Mouse (Mus musculus) ES-E14 (cell line): ENCODE measurements at regions not wholly inside any gene's neighbourhood (a gene's known extent, or its start where the extent isn't known, plus 50 kb on each side); places are given as distances from the start of the nearest gene placed in this dataset.

Experiments used
- CHD2 ChIP-seq: IDR thresholded peaks from 2 replicates; pipeline ENCODE4 v1.6.1; 2014; ENCODE audit warnings: mild to moderate bottlenecking, low read depth, low read length, inconsistent platforms
- MAFK ChIP-seq: IDR thresholded peaks from 2 replicates; pipeline ENCODE4 v1.6.1; 2014; ENCODE audit warnings: mild to moderate bottlenecking, low read depth, low read length, inconsistent platforms; ENCODE audit not compliant: insufficient read depth
- ZC3H11A ChIP-seq: IDR thresholded peaks from 2 replicates; pipeline ENCODE4 v1.6.1; 2012; ENCODE audit warnings: low read depth, mild to moderate bottlenecking, inconsistent platforms, low read length, borderline replicate concordance
- ZNF384 ChIP-seq: IDR thresholded peaks from 2 replicates; pipeline ENCODE4 v1.6.1; 2012; ENCODE audit warnings: low read depth, low read length, inconsistent platforms

DNA sequence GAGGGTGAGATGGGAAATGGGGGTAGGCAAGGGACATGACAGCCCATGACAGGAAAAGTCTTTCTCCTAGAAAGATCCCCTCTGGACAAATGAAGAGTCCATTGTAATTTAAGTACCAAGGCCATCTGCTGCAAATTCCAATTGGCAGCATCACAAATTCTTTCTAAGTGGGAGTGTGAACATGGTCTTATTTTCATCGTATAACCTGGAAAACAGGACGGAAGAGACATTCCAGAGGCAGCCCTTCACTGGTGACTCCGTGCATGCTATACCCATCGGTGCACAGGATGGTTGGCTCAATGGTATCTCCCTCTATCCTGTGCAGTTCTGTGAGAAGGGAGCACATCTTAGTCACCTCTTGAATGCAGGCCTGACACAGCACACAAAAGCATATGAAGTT, 249.8 kb downstream of the Gm9195 start:
- no peak for TF ChIP-seq ZC3H11A
- no peak for TF ChIP-seq ZNF384
- no peak for TF ChIP-seq CHD2
- TF ChIP-seq MAFK = no peak
